Mouse (Mus musculus): Measurements from ENCODE around the gene Dpy19l3. TPM values are rescaled to one million over a fixed set of nuclear protein-coding genes. Genes with fewer than 3 reads are reported as not detected.

Dpy19l3 gene
- 15.0 TPM for polyA plus RNA-seq (2014; fragmentation: Illumina TruSeq; extraction: RNeasy Lipid Tissue Mini Kit (QIAGEN cat#74804); ENCODE audit: low read depth, low replicate concordance)

GRCm38 (mm10) chr7:35754033-35754885 is at the start of gene Dpy19l3:
Gene Dpy19l3, minus strand, starts transcription at chr7:35754454.

GRCm38 (mm10) chr7:35802906-35803595 is 48.8 kb upstream of the Dpy19l3 start, which contains the start of gene Zfp507:
Gene Zfp507, minus strand, starts transcription at chr7:35803003.

GRCm38 (mm10) chr7:35647101-35647698 is 107.1 kb downstream of the Dpy19l3 start, which contains the start of gene Pdcd5:
Gene Pdcd5, minus strand, starts transcription at chr7:35647521.

Other genes with a start within 250 kb of the Dpy19l3 start
- gene Tdrd12, start 216.7 kb downstream of the Dpy19l3 start, polyA plus RNA-seq (2014; fragmentation: Illumina TruSeq; extraction: RNeasy Lipid Tissue Mini Kit (QIAGEN cat#74804); ENCODE audit: low read depth, low replicate concordance), result 83.7 TPM
- gene Nudt19, start 198.2 kb downstream of the Dpy19l3 start, polyA plus RNA-seq (2014; fragmentation: Illumina TruSeq; extraction: RNeasy Lipid Tissue Mini Kit (QIAGEN cat#74804); ENCODE audit: low read depth, low replicate concordance), result 38.2 TPM
- gene Rgs9bp, start 168.9 kb downstream of the Dpy19l3 start, polyA plus RNA-seq (2014; fragmentation: Illumina TruSeq; extraction: RNeasy Lipid Tissue Mini Kit (QIAGEN cat#74804); ENCODE audit: low read depth, low replicate concordance), result 0.13 TPM
- 11.5 TPM for gene Ankrd27, start 168.2 kb downstream of the Dpy19l3 start, polyA plus RNA-seq (2014; fragmentation: Illumina TruSeq; extraction: RNeasy Lipid Tissue Mini Kit (QIAGEN cat#74804); ENCODE audit: low read depth, low replicate concordance)
- 1,152 TPM for gene Pdcd5, start 106.9 kb downstream of the Dpy19l3 start, polyA plus RNA-seq (2014; fragmentation: Illumina TruSeq; extraction: RNeasy Lipid Tissue Mini Kit (QIAGEN cat#74804); ENCODE audit: low read depth, low replicate concordance)
- gene Zfp507, start 48.5 kb upstream of the Dpy19l3 start, polyA plus RNA-seq (2014; fragmentation: Illumina TruSeq; extraction: RNeasy Lipid Tissue Mini Kit (QIAGEN cat#74804); ENCODE audit: low read depth, low replicate concordance), result 15.0 TPM